Mouse (Mus musculus) retina, embryonic 14.5 days (tissue): ENCODE data around the gene Parp8.

Experiments used
- DNase-seq: peaks from one replicate; pipeline ENCODE4 v3.0.0-alpha.2; 2015; ENCODE audit warnings: low spot score

Gene Parp8

DNA sequence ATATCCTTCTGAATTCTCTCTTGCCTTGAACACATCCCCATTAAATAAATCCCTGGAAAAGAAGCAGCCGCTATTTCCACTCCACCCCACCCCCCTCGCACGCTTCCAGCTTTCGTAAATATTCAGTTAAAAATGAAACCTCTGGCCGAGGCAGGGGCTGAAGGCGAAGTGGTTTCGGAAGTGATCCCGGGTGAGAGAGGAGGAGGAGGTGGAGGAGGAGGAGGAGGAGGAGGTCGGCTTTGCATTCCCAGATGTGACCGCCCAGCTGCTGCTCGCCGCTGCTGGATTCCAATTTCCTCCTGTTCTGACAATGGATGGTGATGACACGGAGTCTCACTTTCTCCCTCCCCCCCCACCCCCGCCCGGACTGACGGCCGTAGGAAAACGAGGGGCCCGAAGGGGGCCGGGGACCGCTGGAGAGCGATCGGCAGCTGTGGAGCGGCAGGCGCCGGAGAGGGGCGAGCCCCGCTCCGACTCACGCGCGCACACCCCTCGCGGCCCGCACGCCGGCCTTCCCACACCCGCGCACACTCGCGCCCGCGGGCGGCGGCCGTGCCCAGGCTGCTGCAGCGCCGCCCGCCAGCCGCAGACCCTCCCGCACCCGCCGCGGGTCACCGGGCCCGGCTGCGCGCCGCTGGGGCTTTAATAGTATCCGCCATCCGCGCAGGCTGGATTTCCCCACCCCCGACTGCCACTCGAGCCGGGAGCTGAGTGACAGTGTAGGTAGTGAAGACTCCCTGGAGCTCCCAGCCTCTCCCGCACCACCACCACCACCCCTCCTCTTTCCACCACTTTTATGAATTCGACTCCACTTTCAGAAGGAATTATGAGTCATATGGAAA is at the start of gene Parp8:
Gene Parp8 (minus strand): TSS at position 312 of the 842 bp plus-strand sequence.
- DNase-seq, result peak; percentile 76

DNA sequence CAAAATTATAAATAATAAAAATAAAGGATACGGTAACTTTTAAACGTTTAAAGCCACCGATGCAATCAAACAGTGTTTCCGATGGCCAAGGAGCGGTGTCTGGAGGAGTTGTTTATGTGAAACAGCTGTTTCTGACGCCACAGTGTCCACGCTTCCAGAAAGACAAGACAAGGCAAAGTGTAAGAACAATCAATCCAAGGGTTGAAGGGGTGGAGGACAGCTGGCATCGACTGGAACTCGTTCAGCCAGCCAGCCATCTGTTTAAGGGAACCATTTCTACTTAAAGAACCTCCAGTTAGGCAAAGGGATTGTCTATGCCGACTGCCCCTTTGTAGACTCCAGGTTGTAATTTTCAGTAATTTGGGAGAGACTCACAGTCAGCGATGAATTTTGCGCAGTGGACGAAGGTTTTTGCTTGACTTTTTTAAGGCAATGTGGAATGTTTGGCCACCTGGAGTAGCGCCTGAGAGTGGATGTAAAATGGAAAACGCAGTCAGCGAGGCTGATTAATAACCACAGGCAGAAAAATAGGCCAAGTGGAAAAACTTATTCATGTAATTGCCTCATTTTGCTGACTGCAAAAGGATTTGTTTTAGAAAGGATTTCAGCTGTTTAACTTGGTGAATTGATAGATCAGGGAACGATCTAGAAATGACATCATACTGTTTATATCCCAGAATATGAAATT is 37.4 kb upstream of the Parp8 start:
- peak; percentile 66 for DNase-seq

DNA sequence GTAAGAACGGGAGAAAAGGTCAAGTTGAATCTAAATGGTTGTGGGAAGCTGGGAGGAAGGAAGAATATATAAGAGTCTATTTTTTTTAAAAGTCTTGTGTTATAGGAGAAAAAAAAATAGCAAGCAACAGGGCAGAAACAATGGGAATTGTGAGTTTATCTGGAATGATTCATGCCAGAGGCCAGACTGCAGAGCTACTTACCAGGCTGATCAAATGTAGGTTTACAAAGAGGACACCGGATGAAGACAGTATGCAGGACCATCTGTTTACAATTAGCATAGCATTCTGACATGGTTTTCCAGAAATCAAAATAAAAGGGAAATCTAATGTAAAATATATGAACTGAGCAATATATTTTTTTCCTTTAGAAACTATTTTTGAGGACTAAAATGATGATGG is 31.1 kb upstream of the Parp8 start:
- no peak for DNase-seq

DNA sequence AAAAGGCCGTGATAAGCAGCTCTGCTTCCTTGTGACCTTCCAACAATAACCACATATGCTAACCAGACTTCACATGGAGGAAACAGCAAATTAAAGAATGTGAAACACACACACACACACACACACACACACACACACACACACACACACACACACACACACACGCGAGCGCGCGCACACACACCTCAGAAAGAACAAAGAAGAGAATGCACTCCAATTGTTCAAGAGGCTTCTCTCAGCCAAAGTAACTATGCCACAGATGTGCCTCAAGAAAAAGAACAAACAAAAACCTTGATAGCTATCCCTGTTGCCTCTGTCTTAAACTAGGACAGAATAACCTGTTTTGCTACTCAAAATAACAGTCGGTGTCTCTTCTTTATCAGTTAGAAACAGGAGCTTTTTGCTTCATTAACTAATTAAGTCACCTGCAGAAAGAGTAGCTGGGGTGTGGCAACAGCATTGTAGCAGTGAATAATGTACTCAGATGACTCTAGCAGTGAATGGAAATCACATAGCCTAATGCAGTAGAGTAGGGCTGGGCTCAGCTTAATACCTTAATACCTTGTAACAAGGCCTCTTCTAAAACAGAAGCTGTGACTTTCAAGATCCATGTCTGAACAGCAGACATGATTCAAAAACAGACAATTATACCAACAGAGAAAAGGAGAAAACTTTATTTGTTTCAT is 29.6 kb upstream of the Parp8 start:
- no peak for DNase-seq

DNA sequence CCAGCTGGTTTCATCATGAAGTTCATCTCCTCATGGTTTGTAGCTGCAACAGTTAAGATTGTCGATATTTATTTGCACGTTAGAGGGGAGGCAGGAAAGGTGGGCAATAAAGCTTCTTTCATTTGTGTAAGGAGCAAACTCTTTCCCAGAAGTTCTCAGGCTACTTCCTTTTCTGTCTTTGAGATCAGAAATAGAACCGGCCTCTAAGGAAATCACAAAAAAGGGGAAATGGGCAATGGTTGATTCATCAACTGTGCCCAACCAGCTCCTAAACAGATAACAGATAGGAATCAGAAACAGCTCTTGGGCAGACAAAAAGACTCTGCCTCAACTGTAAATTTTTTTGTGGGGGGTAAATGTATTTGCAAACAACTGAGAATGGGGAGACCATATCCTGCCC is 27.4 kb upstream of the Parp8 start:
- DNase-seq, result no peak

DNA sequence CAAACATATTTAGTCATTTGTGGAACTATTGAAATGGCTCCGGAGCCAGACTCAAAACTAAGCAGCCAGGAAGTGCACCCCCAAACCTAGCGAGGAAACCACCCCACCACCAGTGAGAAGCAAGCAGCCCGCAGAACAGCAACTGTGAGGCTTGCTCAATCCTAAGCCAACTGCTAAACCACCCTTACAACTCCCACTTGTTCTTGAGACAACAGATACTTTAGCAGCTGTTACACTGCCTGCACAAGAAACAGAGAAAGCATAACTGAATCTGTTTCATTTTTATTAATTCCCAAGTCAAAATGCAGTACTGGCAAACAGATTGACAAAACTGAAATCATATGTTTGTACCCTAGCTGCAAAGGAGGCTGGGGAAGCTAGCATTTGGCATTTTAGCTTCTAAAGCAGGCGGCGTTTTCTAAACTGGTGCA is 23.2 kb upstream of the Parp8 start:
- no peak for DNase-seq

DNA sequence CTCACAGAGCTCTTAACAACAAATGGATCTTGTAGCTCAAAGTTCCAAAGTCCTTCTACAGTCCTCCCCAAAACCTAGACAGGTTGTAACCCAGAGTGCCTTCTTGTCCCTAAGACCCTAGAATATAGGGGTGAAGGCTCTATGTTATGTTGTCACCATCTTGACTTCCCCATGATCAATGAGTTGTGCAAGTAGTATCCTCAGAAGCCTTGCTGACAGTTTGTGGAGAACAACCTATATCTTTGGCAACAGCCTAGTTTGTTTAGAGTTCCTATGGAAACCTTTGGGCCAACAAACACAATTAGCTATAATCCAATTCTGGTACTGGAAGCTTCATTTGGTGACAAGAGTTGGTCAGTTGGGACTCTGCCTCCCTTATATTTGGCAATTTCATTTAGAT is 18.2 kb upstream of the Parp8 start:
- DNase-seq, result no peak

DNA sequence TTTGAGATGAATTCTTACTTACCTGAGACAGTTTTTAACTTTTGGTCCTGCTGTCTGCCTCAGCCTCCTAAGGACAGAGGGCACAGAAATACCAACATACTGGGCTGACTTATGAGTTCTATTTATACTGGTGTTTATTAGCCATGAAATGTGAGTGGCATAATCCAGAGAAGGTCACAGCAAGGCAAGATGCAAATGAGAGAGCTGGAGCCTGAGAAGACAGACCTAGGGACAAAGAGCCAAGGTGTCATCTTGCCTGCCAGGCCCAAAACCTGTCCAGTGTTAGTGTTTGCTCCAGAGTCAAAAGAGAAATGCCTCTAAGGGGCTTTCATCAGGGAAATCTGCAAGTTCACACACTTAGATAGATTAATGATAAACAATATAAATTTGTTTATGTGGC is 15.7 kb upstream of the Parp8 start:
- no peak for DNase-seq

DNA sequence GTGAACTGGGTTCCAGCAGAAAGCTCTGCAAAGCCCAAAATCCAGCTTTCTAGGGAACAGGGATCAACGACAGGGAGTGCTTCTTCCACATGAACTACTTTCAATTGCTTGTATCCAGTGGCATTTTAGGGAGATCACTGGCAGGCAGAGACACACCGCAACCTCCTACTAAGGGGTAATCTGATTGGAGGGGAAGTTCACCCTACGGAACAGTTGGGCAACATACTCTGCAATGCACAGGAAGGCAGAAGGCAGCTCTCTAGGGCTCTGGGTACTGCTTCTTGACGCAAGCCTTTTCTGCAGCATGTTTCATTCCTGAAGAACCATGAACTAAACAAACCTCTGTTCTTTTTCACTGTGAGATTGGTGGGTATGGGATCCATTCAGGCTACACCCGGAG is 10.9 kb upstream of the Parp8 start:
- DNase-seq, result no peak

DNA sequence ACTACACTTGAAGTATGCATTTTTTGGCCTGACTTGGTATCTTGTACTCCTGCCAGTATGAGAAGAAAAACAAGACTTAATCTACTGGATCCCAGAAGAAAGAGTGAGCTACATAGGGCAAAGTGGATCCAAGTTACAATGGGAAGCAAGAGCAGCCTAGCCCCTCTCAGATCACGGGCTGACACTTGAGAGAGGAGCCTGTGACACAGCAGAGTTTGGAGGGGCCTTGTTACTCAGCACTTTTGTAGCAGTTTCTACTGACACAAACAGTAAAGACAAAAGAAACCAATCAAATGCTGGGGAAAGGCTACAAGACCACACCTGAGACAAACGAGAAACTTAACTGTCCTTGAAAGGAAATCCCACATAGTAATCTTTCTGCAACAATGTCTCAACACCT is 9.8 kb upstream of the Parp8 start:
- DNase-seq, result no peak

DNA sequence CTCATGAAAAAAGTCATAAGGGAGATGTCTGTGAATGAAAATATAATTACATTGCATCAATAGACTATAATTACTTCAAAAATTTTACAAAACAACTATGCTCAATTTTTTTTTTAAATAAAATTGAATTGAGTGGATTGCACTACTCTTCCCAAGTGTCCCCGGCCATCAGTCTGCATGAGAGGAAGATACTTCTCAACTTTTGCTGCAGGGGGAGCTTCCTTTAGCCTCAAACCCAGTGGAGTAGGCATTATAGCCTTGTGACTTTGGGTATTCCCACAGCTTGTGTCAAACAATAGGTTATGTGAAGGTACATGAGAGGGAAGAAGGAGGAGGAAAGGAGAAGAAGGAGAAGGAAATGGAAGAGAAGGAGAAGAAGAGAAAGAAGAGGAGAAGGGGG is 9.3 kb upstream of the Parp8 start:
- no peak for DNase-seq

DNA sequence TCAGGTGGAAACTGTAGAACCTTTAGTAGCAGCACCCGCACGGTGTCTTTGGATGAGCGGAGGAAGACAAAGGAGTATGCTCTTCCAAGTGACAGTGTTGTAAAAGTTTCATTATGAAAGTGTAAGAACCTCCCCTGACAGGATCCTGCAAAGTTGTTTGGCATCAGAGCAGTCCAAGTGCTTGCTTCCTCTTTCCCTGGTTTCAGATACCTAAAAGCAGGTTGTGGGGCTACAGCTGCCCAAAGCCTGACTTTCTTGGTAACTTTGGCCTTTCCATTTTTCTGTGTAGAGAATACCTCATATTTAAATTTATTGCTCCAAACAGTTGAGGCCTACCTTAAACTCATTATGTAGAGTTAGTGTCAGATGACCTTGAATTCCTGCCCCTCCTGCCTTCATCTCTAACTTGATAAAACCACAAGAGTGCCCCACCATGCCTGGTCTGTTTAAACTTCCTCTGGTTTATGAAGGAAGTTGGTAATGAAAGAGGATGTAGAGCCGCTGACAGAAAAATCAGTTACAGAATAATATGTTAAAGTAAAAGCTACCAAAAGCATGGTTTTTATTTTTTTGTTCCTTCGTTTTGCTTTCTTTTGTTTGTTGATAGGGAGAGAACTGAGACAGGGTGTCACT is 8.5 kb upstream of the Parp8 start:
- DNase-seq, result no peak

DNA sequence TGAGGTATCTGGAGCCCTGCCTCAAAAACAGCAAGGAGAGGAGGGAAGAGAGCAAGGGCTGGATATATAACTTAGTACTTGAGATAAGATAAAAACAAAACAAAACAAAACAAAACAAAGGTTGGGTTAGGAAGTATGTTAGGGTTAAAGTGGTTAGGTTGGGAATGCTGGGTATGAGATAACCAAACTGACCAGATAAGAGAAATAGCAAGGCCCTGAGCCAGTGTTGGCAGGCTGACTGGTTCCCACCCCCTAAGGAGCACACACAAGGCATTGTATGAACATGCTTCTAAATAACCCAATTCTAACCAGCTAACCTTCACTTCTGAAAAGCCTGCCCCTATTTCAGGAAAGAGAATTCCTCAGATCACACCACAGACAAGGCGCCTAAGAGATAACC is 7.1 kb upstream of the Parp8 start:
- DNase-seq, result no peak

DNA sequence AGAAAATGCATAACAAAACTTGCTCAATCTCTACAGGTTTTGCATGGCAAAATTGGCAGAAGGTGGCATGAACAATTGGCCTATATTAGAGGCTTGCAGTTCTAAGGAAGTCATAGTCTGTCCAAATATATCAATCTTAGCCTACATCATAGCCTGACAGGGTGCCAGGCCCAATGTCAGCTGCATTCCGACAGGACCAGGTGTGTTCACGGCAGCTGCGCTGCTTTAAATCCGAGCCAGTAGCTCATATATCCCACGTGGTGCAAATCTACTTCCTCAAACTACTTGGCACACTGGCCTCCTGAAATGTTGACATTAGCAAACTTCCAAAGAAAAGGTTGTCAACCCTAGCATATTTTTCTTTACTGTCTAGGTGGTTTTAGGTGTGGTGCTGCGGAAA is 6.2 kb upstream of the Parp8 start:
- no peak for DNase-seq

DNA sequence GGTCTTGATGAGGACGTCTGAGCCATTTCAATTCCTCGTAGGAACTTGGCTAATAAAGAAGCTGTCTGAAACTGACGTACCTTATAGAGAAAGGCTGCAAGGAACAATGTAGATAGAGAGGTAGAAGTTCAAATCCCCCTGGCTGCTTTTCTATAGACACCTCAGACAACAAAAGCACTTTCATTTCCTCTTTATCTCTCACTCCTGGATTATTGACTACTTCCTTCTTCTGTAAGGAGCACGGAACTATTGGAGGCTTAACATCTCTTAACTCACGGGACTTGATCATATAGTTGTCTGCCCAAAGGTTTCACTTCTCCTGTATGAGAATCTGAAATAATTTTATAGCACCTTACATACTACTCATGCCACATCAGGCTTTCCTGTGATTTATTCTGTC is 2.9 kb upstream of the Parp8 start:
- DNase-seq, result no peak

DNA sequence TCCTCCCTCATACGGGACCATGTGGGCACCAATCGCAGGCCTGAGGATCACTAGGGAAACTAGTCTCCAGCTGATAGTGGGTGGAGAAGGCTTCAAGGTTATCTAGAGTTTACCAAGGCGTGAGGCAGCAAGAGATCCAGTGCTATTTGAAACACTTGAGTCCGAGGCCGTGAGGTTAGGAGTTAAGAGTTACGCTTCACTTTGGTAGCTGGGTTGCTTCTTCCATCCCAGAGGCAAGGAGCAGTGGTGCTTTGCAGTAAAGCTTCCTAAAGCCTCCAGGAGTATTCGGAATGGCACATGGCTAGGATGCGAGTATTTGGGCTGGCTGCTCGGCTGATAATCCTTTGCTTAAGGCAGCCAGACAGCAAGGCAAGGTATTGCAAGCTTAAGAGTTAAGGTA is 2.0 kb upstream of the Parp8 start:
- no peak for DNase-seq

DNA sequence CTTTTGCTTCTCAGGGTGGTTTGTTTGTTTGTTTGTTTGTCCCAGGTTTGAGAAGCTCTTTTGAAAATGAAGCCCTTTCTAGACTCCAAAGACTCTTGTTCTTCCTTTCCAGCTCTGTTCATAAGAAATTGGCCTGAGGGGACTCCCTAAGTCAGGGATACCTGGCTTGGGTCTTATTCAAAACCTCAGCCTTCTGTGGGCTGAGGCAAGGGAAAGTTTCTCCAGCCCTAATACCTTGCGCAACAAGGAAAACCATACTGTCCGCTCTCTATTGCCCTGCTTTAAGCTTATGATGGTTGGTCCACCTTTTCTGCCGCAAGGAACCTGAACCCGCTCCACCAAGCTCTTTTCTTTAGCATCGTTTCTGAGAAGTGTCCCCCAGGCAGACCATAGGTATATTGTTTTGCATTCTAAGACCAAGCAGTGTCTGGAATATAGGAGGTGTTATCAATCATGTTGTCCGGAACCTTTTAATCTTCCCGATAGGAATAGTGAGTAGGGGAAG is 991 bp upstream of the Parp8 start:
- no peak for DNase-seq

DNA sequence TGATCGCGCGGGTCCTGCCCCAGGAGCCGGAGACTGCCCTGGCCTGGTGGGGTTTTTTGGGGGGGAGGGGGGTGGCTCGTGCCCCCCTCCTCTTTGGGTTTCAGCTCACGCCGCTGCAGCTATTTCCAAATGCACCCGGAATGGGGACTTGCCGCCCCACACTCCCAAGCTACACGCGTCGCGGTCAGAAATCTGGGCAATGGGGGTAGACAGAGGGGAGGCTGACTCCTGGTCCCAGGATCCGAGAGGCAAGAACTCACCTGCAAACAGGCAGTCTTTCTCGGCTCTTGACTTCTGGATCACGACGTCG is 466 bp downstream of the Parp8 start:
- peak; percentile 53 for DNase-seq

DNA sequence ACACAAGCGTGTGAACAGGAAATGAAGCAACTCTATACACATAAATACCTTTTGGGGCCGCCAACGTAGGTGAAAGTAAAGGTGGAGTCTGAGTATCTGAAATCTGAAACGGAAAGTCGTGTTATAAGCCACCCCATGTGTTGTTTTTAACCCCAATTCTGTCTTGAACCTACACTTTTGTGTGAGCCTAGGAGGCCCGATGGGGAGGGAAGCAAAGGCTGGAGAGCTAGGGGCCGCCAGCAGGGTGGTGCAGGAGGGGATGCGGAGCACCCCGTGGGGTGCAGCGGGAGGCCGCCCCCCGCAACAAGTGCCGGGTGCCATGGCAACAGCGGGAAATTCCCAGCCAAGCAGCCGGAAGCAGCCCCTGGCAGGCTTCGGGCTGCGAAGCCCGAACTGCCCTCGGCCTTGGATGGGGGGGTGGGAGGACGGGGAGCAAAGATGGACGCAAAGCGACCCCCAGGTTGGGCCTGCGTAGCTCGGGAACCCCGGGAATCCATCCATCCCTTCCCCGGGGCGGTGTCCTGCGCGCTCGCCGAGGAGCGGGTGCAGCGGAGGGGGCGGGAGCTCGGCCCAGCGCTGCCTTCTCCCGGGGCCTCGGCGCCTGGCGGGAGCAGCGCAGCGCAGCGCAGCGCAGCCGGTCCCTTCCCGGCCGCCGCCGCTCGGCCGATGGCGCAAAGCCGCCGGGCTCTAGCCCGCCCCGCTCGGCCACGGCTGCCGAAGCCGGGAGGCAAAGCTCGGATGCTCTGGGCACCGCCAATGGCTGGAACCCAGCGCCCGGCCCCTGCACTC is 1.0 kb downstream of the Parp8 start:
- DNase-seq, result peak; percentile 77

DNA sequence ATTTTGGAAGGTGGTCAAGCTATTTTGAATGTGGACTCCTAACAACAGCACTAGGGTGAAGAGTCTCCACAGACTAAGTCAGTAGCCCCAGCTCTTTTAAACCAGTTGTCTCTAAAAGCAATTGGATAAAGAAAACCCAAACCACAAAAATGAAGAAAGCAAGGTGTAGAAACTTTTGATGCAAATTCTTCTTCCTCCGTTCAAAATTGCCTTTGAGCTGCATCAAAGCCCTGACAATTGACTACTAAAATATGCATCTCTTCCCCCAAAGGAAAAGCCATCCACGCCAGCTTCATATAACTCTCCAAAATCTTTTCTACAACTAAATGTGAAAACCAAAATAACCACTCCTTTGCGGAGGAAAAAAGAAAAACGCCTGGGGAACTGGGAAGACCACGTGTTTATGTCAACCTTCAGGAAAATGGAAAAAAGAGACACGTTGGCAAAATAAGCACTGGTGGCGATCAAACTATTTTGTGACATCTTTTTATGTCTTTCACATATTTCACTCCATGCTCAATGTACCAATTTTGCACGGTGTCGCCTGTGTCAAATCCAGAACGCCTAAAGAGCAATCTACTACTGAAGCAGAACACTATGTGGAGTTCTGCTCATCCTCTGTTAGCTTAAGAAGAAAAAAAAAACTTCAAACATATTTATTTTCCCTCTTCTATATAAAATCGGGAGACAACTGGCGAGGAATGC is 1.8 kb downstream of the Parp8 start:
- DNase-seq, result no peak

DNA sequence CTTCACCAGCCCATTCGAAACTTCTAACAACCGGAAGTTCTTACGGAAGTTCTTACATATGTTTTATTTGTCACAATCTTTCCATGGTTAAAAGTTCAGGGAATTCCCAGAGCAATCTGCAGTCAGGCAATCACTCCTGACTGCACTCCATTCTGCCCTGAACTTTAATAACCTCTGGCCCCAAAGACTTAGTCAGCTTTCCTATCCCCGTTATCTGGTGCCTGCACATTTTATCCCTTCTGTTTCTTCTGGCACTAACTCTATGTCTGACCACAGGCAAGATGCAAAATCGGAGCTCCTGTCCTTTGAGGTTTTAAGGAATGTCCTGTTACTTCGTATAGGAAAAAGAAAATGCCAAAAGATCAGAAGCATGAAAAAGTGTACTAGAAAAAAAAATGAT is 4.7 kb downstream of the Parp8 start:
- DNase-seq, result no peak
